Mouse (Mus musculus): ENCODE results near the gene Irx5. TPM values are rescaled to one million over a fixed set of nuclear protein-coding genes. Genes with fewer than 3 reads are reported as not detected.

Irx5 gene
- polyA plus RNA-seq, 1 experiment from 2014 or later, result 0.30 TPM

DNA sequence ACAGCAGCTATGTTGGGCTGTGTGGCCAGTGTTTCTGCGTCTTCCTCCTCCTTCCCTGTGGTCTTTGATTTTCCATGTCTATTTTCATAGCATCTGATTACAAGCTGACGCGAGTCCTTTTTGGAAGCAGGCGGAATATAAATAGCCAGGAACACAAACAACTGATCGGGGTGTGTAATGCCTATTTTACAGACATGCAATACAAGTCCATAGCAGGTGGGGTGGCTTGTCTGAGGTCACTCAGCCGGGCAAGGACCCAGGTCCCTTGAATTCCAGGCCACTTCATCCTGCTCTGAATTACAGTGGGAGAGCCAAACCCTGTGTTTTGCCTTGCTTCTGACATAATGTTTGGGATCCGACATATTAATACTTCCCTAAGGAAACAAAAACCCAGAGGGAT lies 63.2 kb downstream of the Irx5 start:
- no peaks in the 10 kb centered on the region for H3K9me3 ChIP-seq (ENCODE audit: control insufficient read depth, low read length)
- H3K27ac ChIP-seq (ENCODE audit: low read length), result no peak overlapping the region
- H3K4me2 ChIP-seq (ENCODE audit: low read length), result no peak overlapping the region
- H3K4me1 ChIP-seq (replicated peaks; ENCODE audit: control insufficient read depth, insufficient read depth, low read length), result no peaks in the 10 kb centered on the region
- H3K27me3 ChIP-seq (replicated peaks; ENCODE audit: control insufficient read depth, insufficient read depth, low read length), result no peaks in the 10 kb centered on the region; the same call in 1 of the 2 replicates
- no peaks in the 10 kb centered on the region for H3K36me3 ChIP-seq (ENCODE audit: control insufficient read depth, insufficient read depth)
- no peak overlapping the region for H3K9ac ChIP-seq (replicated peaks; ENCODE audit: low read depth, low read length)
- WGBS, result 79% methylated on average over 7 of the region's 7 CpGs
- H3K4me3 ChIP-seq (replicated peaks; ENCODE audit: low read length), result no peak overlapping the region
- no peak for ATAC-seq
